Mouse (Mus musculus): Measurements from ENCODE around the gene Pabpc4l. TPM values are rescaled to one million over a fixed set of nuclear protein-coding genes. Genes with fewer than 3 reads are reported as not detected.

Gene Pabpc4l
- 0.20 TPM for polyA plus RNA-seq (2014; fragmentation: Illumina TruSeq; extraction: RNeasy Lipid Tissue Mini Kit (QIAGEN cat#74804); ENCODE audit: insufficient read depth, low read depth, low replicate concordance)

DNA sequence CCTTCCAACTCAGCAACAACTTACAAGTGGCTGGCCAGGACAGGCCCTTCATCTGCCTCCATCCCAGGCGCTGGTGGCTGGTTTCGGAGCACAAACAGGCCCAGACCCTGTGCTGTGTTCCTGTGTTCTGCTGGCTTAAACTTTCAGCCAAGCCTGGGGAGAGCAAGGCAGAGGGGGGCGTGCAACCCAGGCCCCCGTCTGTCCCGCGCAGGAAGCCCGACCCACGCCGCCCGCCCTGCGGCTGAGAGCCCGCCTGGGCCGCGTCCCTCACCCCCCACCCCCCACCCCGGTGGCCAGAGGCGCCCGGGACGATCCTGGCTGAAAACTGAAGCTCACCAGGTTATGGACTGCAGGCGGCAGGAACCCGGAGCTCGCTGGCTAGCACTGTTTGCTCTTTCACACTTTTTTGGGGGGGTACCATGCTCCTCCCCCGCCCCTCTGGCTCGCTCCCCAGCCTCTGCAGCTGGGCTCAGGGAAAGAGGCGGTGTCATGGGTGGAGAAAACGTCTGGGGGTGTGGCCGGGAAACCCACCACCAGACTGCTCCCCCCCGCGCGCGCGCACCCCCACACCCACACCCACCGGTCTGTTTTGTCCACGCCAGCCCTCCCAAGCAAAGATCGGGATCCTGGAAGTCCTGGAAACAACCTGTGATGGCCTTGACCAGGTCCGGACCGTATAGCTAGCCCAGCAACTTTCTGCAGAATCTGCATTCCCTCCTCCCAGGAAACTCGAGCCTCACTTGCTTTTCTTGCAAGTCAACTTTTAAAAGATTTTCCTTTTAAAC lies at the start of gene Pabpc4l:
Gene Pabpc4l (minus strand): TSS at position 739 of the 785 bp plus-strand sequence.

Data from lung, adult 10 weeks (tissue).